Mouse (Mus musculus): ENCODE results near the gene Mcidas. TPM values are rescaled to one million over a fixed set of nuclear protein-coding genes. Genes with fewer than 3 reads are reported as not detected.

Mcidas gene
- polyA plus RNA-seq, 2 experiments = not detected

DNA sequence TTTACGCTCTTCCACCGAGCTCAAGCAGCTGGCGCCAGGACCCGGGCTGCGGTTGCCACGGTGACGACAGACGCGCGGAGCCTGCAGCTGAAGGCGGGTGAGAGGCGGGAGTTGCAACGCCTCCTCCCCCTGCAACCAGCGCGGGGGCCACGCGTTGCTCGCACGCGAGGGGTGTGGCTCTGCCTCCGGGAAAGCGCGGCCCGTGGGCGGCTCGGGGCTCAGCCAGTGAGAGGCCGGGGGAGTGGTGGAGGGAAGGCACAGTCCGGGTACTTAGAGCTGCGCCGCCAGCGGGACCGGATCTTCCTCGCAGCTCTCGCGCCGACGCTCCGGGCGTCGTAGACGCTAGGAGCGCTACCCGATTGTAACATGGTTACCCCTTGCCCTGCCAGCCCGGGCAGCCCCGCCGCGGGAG is 6.1 kb upstream of the Mcidas start, which contains the start of gene Ccno:
Gene Ccno, plus strand, starts transcription at position 271 of the 412 bp plus-strand sequence.
- no peaks in the 10 kb centered on the region for H3K36me3 ChIP-seq (ENCODE audit: control insufficient read depth, insufficient read depth, low read length)
- no peak within 1 kb of the TSS for H3K27ac ChIP-seq (replicated peaks; ENCODE audit: low read depth, low read length)
- DNase-seq (ENCODE audit: low spot score) (peak; percentile 91), ATAC-seq (ENCODE audit: low FRiP score, low read depth) (peak; percentile 98)
- H3K4me1 ChIP-seq (ENCODE audit: control insufficient read depth, insufficient read depth, low read length) = peaks cover 25% of the 10 kb centered on the region
- peak within 1 kb of the TSS; percentile 54 for H3K4me3 ChIP-seq (replicated peaks; ENCODE audit: low read length)
- peaks cover 65% of the 10 kb centered on the region for H3K27me3 ChIP-seq (ENCODE audit: control insufficient read depth, insufficient read depth, low read length)
- WGBS = under 1% methylated on average over 33 of the region's 47 CpGs
- H3K9ac ChIP-seq (ENCODE audit: low read depth, low read length, severe bottlenecking) = peak within 1 kb of the TSS; percentile 52
- no peaks in the 10 kb centered on the region for H3K9me3 ChIP-seq (ENCODE audit: control insufficient read depth, low read length)
- H3K4me2 ChIP-seq (replicated peaks; ENCODE audit: low read depth, low read length, severe bottlenecking) = peak within 1 kb of the TSS; percentile 99
- no peak for TF ChIP-seq POLR2A (IDR thresholded peaks at IDR 0.05; ENCODE audit: borderline replicate concordance, extremely low read depth, insufficient read depth, insufficient read length)

DNA sequence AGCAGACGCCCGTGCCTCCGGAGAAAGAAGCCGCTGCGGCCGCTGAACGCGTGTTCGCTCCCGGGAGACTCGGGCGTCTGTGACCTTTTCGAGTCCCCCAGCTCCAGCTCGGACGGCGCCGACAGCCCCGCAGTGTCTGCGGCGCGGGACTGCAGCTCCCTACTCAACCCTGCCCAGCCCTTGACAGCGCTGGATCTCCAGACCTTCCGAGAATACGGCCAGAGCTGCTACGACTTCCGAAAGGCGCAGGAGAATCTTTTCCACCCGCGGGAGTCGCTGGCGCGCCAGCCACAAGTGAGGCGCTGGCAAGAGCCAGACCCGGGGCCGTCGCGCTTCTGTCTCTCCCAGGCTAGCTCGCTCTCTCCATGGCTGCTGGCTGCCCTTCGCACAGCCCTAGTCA is 5.7 kb upstream of the Mcidas start:
- WGBS = 5% methylated on average over 38 of the region's 39 CpGs
- no peak for ATAC-seq (ENCODE audit: low FRiP score, low read depth)
- H3K4me3 ChIP-seq (replicated peaks; ENCODE audit: low read length) = peak overlapping the region; percentile 54
- H3K9me3 ChIP-seq (ENCODE audit: control insufficient read depth, low read length) = no peaks in the 10 kb centered on the region
- DNase-seq (ENCODE audit: low spot score) = no peak
- H3K36me3 ChIP-seq (ENCODE audit: control insufficient read depth, insufficient read depth, low read length) = no peaks in the 10 kb centered on the region
- peaks cover 25% of the 10 kb centered on the region for H3K4me1 ChIP-seq (ENCODE audit: control insufficient read depth, insufficient read depth, low read length)
- peak overlapping the region; percentile 99 for H3K4me2 ChIP-seq (replicated peaks; ENCODE audit: low read depth, low read length, severe bottlenecking)
- TF ChIP-seq POLR2A (IDR thresholded peaks at IDR 0.05; ENCODE audit: borderline replicate concordance, extremely low read depth, insufficient read depth, insufficient read length) = no peak
- no peak overlapping the region for H3K27ac ChIP-seq (replicated peaks; ENCODE audit: low read depth, low read length)
- H3K9ac ChIP-seq (ENCODE audit: low read depth, low read length, severe bottlenecking) = peak overlapping the region; percentile 52
- H3K27me3 ChIP-seq (ENCODE audit: control insufficient read depth, insufficient read depth, low read length) = peaks cover 68% of the 10 kb centered on the region

DNA sequence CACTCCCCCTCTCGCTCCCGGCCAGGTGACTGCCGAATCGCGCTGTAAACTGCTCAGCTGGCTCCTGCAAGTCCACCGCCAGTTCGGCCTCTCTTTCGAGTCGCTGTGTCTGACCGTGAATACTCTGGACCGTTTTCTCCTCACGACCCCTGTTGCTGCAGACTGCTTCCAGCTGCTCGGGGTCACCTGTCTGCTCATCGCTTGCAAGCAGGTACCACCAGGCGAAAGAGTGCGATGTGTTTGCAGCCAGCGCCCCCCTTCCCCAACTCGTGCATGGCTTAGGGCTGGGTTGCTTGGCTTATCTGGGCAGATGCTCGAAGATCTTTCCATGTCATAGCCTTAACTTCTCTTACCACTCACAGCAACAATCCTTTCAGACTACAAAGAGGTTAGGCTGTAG is 4.8 kb upstream of the Mcidas start:
- ATAC-seq (ENCODE audit: low FRiP score, low read depth) (no peak), DNase-seq (ENCODE audit: low spot score) (no peak)
- Histone ChIP-seq H3K9me3 (ENCODE audit: control insufficient read depth, low read length) (no peaks in the 10 kb centered on the region), H3K4me2 (replicated peaks; ENCODE audit: low read depth, low read length, severe bottlenecking) (peak overlapping the region; percentile 99), H3K36me3 (ENCODE audit: control insufficient read depth, insufficient read depth, low read length) (no peaks in the 10 kb centered on the region), H3K27ac (replicated peaks; ENCODE audit: low read depth, low read length) (no peak overlapping the region), H3K4me1 (ENCODE audit: control insufficient read depth, insufficient read depth, low read length) (peaks cover 29% of the 10 kb centered on the region), H3K9ac (ENCODE audit: low read depth, low read length, severe bottlenecking) (no peak overlapping the region), H3K4me3 (replicated peaks; ENCODE audit: low read length) (peak overlapping the region; percentile 54), H3K27me3 (ENCODE audit: control insufficient read depth, insufficient read depth, low read length) (peaks cover 77% of the 10 kb centered on the region)
- TF ChIP-seq POLR2A (IDR thresholded peaks at IDR 0.05; ENCODE audit: borderline replicate concordance, extremely low read depth, insufficient read depth, insufficient read length) = no peak
- 1% methylated on average over 19 of the region's 19 CpGs for WGBS

DNA sequence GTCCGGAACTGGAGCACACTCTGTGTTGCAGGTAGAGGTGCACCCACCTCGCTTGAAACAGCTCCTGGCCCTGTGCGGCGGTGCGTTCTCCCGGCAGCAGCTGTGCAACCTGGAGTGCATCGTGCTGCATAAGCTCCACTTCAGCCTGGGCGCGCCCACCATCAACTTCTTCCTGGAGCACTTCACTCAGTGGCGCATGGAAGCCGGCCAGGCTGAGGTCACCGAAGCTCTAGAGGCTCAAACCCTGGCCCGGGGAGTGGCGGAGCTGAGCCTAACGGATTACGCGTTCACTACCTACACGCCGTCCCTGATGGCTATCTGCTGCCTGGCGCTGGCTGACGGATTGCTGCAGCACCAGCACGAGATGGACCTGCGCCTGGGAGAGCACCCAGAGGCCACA is 4.1 kb upstream of the Mcidas start:
- no peak overlapping the region for H3K9ac ChIP-seq (ENCODE audit: low read depth, low read length, severe bottlenecking)
- H3K4me2 ChIP-seq (replicated peaks; ENCODE audit: low read depth, low read length, severe bottlenecking) = peak overlapping the region; percentile 25; the same call in 1 of the 2 replicates
- peaks cover 84% of the 10 kb centered on the region for H3K27me3 ChIP-seq (ENCODE audit: control insufficient read depth, insufficient read depth, low read length)
- ATAC-seq (ENCODE audit: low FRiP score, low read depth) = no peak
- no peak for TF ChIP-seq POLR2A (IDR thresholded peaks at IDR 0.05; ENCODE audit: borderline replicate concordance, extremely low read depth, insufficient read depth, insufficient read length)
- 2% methylated on average over 22 of the region's 23 CpGs for WGBS
- H3K4me3 ChIP-seq (replicated peaks; ENCODE audit: low read length) = peak overlapping the region; percentile 16
- peaks cover 33% of the 10 kb centered on the region for H3K4me1 ChIP-seq (ENCODE audit: control insufficient read depth, insufficient read depth, low read length)
- H3K27ac ChIP-seq (replicated peaks; ENCODE audit: low read depth, low read length) = no peak overlapping the region
- no peaks in the 10 kb centered on the region for H3K36me3 ChIP-seq (ENCODE audit: control insufficient read depth, insufficient read depth, low read length)
- no peaks in the 10 kb centered on the region for H3K9me3 ChIP-seq (ENCODE audit: control insufficient read depth, low read length)
- DNase-seq (ENCODE audit: low spot score) = no peak

DNA sequence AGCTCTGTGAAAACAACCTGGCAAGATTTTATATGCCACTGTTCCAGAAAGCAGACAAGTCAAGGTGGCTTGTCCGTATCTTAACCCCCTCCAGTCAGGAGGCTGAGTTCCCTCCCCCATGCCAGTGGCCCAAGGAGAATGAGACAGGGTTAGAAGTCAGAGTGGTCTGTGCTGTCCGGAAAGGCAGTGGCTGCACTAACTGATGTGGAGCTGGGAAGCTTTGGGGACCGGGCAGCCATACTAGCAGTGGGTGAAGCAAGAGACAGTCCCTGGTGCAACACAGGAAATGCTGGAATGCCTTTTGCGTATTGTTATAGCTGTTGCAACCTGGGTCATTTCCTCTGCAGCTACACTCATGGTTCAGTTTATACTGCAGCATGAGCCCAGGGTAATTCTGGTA is 3.3 kb upstream of the Mcidas start:
- WGBS = 3% methylated on average over 4 of the region's 4 CpGs
- Histone ChIP-seq H3K9me3 (ENCODE audit: control insufficient read depth, low read length) (no peaks in the 10 kb centered on the region), H3K4me3 (replicated peaks; ENCODE audit: low read length) (no peak overlapping the region), H3K36me3 (ENCODE audit: control insufficient read depth, insufficient read depth, low read length) (no peaks in the 10 kb centered on the region), H3K27me3 (ENCODE audit: control insufficient read depth, insufficient read depth, low read length) (peaks cover 91% of the 10 kb centered on the region), H3K4me2 (replicated peaks; ENCODE audit: low read depth, low read length, severe bottlenecking) (no peak overlapping the region), H3K4me1 (ENCODE audit: control insufficient read depth, insufficient read depth, low read length) (peaks cover 33% of the 10 kb centered on the region), H3K27ac (replicated peaks; ENCODE audit: low read depth, low read length) (no peak overlapping the region), H3K9ac (ENCODE audit: low read depth, low read length, severe bottlenecking) (no peak overlapping the region)
- TF ChIP-seq POLR2A (IDR thresholded peaks at IDR 0.05; ENCODE audit: borderline replicate concordance, extremely low read depth, insufficient read depth, insufficient read length) = no peak
- DNase-seq (ENCODE audit: low spot score) (no peak), ATAC-seq (ENCODE audit: low FRiP score, low read depth) (no peak)

DNA sequence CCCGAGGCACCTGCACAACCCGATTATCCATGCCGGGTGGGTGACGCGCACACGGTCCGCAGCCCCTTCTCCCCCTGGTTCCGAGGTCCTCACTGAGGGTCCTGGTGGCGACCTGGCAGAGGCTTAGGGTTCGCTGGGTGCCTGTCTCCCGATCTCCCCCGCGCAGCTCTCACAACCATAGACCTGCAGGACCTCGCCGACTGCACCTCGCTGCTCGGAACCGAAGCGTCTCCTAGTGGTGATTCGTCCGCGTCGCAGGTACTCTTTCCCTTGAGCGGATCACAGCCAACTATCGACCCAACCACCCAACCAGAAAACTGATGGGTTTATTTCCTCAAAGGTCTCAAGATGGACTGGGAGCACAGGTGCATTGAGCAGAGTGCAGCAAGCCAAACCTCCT is 546 bp downstream of the Mcidas start:
- WGBS = under 1% methylated on average over 25 of the region's 25 CpGs

More for the DNA sequence above, 546 bp downstream of the Mcidas start:
- no peak for ATAC-seq (ENCODE audit: low FRiP score, low read depth)
- H3K9ac ChIP-seq (ENCODE audit: low read depth, low read length, severe bottlenecking) = 0 out of 2 replicates have a peak overlapping the region, but pooled peaks have one; percentile 7
- no peaks in the 10 kb centered on the region for H3K36me3 ChIP-seq (ENCODE audit: control insufficient read depth, insufficient read depth, low read length)
- no peak overlapping the region for H3K27ac ChIP-seq (replicated peaks; ENCODE audit: low read depth, low read length)
- DNase-seq (ENCODE audit: low spot score) = no peak
- H3K4me1 ChIP-seq (ENCODE audit: control insufficient read depth, insufficient read depth, low read length) = peaks cover 23% of the 10 kb centered on the region
- no peaks in the 10 kb centered on the region for H3K9me3 ChIP-seq (ENCODE audit: control insufficient read depth, low read length)
- peak overlapping the region; percentile 37 for H3K4me3 ChIP-seq (replicated peaks; ENCODE audit: low read length)
- peak overlapping the region; percentile 62 for H3K4me2 ChIP-seq (replicated peaks; ENCODE audit: low read depth, low read length, severe bottlenecking)
- H3K27me3 ChIP-seq (ENCODE audit: control insufficient read depth, insufficient read depth, low read length) = peaks cover 94% of the 10 kb centered on the region
- no peak for TF ChIP-seq POLR2A (IDR thresholded peaks at IDR 0.05; ENCODE audit: borderline replicate concordance, extremely low read depth, insufficient read depth, insufficient read length)

All from limb, embryonic 14.5 days (tissue).